Mouse (Mus musculus): ENCODE measurements around the gene Zfp358.

DNA sequence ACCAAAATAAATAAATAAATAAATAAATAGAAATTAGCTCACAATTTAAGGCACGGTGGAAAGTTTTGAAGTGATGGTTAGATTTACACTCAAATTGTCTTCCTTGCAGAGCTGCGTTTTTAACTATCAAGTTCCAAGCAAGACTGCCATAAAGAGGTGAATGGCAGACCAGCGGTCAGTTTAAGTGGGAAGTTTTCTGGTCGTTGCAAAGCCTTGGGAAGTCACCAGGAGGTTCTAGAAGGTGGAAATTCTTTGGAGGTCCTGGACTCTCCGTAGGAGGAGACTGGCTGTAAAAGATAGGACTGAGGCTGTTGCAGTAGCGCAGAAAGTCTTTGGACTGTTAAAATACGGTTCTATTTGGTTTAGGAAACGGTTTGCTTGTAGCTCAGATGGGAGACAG is 6.8 kb downstream of the Zfp358 start:
- TF ChIP-seq POLR2A (IDR thresholded peaks at IDR 0.05; ENCODE audit: low read depth, low read length): no peak
- no peak for TF ChIP-seq CTCF (IDR thresholded peaks at IDR 0.05; ENCODE audit: extremely low read depth, insufficient read length, insufficient replicate concordance, low read depth, low read length)
